Mouse (Mus musculus) mammary gland, adult 2 months (tissue): Measurements from ENCODE around the gene Bst2. TPM values are rescaled to one million over a fixed set of nuclear protein-coding genes. Genes with fewer than 3 reads are reported as not detected.

Source experiments
- polyA plus RNA-seq: library from polyadenylated mRNA; depleted of rRNA; stranded (reverse); fragments of >200 nt; gene quantifications from 2 replicates; pipeline ENCODE4 v1.2.3, GENCODE M21; 2012; ENCODE audit warnings: low replicate concordance; rRNA removed

Gene Bst2
- 243 and 517 TPM in 2 replicates for polyA plus RNA-seq

DNA sequence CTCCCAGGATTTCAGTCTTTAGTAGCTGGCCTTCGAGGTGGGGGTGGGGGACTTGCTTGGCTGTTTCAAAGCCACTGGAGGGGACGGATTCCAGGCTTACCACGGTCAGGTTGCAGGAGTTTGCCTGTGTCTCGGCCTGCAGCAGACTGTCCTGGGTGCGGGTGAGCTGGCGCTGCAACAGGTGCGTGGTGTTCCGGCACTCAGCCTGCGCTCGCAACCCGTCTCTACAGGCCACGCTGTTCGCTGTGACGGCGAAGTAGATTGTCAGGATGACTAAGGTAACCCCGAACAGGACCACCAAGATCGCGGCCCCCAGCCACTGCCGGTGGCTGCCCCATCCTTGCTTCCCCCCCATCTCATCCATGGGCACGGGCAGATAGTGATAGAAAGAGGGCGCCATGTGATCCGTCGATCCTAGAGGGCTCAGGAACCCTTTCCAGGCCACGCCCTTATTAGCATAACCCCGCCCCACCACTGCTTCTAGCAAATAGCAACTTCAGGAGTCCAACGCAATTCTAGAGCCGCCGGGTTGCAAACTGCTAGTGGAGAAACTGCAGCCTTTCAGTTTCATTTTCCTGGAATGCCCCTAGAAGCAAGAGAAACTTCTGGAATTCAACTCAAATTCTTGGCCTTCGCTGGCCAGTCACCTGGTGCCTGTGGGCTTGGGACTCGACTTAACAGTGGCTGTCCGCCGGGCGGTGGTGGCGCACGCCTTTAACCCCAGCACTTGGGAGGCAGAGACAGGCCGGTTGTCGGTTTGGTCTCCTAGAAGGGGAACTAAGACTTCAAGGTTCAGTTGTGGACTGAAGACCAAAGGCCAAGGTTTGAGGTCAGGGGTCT is at the start of gene Bst2:
Gene Bst2, minus strand, starts transcription at position 429 of the 840 bp plus-strand sequence.

DNA sequence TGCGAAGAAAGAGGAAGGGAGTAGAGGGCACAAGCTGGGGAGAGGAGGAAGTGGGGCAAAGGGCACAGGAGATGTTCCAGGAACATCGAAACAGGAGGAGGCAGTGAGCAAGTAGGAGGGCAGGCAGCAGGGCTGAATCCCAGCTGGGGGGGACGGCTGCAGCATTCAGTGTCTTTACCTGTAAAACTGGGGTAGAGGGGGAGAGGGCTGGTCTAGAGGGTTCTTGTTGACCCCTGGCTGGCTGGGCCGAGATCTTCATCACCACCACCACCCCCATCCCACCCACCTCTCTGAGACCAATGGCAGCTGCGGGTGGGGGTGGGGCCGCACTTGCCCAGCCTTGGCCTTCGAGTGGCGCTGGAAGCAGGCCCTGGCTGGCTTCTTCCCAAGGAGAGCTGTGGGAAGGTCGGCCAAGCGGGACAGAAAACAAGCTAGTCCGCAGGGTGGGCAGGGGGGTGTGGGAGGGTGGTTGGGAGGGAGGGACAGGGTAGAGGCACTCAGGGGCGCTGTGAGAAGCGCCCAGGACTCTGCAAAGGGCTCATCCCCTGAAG is 31.2 kb upstream of the Bst2 start, which contains the start of gene Slc27a1:
Gene Slc27a1, plus strand, starts transcription at position 496 of the 551 bp plus-strand sequence.

DNA sequence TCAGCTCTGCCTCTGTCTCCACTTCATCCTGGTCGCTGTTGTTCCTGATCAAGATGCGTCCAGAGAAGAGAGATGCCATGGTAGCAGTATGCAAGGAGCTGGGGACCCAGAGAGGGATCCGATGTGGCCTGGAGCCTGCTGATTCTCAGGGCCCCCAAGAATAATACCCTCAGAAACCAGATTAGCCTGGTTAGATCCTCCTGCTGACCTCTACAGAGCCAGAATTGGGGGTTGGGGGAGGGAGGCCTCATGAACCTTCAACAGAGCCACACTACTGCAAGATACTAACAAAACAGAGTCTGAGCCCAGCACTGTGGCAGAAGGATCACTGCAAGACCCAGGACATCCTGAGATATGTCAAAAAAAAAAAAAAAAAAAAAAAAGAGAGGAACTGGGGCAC is 29.2 kb upstream of the Bst2 start, which contains the start of gene Nxnl1:
Gene Nxnl1, minus strand, starts transcription at position 101 of the 400 bp plus-strand sequence.

DNA sequence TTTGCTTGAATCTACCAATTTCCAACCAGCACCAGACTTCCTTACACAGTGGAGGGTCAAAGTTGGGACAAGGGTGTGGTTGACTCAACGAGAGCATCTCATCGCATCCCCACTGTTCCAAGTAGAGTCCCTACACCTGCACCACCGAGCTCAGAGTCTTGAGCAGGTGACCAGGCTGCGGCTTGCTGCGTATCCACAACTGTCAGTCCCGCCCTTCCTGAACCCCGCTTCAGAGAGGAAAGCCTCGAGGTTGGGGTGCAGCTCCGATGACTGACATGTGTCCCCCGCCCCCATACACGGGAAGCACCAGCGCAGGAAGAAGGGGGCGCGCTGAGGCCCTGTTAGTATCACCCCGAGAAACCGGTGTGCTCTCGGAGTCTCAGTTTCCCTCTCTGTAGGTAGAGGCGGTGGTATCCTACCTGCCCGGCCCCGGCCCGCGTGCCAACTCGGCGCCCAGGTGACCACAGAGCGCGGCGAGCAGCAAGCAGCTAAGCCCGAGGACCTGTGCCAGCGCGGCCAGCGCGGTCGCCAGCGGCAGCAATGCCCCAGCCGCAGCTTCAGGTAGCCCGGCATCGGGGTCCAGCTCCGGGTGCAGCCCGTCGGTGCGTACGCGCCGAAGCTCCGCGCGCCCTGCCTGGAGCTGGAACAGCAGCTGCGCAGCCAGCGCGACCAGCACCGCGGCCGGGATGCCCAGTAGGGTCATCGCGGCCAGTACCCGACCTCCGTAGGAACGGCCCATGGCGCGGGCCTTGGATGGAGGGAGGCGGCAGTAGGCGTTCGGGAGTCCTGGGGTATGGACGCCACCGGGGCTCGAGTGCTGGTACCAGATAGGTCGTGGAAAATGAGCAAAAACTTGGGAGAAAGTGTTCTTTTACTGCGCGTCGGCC is 21.1 kb upstream of the Bst2 start, which contains the start of gene Tmem221:
Gene Tmem221, minus strand, starts transcription at position 801 of the 887 bp plus-strand sequence.

DNA sequence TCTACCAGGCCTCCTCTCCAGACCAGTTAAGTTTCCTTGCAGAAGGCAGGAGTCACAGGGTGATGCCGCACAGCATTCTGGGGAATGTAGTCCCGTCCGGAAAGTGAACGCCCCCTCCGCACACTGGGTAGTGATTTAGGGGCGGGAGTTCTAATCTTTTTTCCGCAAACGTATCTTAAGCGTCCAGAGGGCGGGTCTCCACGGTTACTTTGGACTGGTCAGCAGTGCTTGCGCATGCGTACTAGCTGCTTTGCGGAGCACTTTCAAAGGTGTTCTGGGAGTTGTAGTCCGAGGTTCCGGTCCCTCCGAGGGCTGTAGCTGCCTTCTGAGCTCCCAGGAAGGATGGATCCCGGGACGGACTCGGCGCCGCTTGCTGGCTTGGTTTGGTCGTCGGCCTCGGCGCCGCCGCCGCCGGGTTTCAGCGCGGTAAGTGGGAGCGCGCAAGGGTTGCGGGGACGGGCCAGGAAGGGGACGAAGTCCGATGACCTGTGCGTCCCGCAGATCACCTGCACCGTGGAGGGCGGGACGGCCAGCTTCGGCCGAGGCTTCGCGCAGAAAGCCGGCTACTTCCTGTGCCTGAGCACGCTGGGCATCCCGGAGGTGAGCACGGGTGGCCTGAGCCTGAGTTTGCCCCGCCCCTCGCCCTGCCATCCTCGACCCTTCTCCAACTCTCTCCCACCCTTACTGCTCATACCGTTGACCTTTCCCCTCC is 5.5 kb upstream of the Bst2 start, which contains the start of gene Mvb12a:
Gene Mvb12a, plus strand, starts transcription at position 291 of the 712 bp plus-strand sequence.

DNA sequence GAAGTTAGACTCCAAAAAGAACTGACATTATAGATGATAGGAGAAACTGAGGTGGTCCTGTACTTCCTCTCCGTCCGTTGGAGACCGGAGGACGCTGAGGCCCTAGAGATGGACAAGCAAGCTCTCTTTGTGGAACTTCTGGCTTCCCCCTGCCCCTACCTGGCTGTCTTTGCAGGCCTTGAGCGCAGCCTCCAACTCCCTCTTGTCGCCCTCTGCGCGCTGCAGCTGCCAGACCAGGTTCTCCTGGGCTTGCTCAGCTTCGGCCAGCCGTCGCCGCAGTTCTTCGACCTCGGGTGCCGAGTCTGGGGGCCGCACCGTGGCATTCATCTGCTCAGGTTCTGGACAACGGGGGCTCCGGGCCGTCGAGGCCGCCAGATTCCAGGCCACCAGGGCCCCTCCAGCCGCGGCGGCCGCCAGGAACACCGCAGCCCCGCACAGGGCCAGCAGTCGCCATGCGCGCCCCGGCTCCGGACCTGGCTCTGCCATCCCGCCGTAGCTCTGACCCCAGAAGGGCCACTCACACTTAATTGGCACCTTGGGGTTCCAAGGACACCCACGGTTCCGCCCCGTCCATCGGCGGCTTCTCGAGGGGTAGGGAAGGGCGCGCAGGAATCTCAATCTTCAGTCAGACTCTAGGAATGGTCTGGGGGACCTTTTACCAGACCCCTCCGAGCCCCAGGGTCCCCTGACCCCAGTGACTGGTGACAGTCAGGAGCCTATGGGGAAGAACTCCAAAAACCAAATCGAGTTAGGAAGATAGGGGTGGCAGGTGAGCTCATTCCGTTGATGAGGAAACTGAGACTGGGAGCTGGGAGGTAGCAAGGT is 11.8 kb downstream of the Bst2 start, which contains the start of gene Ccdc194:
Gene Ccdc194, minus strand, starts transcription at position 486 of the 825 bp plus-strand sequence.

DNA sequence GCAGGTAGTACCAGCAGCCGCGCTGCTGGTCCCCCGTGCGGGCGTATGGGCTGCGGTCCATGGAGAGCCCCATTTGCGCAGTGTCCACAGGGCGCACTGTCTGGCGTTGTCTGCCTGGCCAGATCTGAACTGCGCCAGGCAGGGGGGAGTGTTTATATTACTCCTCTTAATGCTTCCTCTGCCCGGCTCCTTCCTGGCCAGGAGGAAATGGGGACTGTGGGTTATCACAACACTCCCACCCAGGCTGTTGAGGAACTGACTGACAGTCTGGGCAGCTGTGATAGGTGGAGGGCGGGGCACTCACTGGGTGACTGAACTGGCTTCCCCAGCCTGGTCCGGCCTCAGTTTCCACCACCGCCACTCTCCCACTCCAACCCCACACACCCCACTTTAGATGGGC is 25.6 kb downstream of the Bst2 start, which contains the start of gene Plvap:
Gene Plvap, minus strand, starts transcription at position 109 of the 400 bp plus-strand sequence.

DNA sequence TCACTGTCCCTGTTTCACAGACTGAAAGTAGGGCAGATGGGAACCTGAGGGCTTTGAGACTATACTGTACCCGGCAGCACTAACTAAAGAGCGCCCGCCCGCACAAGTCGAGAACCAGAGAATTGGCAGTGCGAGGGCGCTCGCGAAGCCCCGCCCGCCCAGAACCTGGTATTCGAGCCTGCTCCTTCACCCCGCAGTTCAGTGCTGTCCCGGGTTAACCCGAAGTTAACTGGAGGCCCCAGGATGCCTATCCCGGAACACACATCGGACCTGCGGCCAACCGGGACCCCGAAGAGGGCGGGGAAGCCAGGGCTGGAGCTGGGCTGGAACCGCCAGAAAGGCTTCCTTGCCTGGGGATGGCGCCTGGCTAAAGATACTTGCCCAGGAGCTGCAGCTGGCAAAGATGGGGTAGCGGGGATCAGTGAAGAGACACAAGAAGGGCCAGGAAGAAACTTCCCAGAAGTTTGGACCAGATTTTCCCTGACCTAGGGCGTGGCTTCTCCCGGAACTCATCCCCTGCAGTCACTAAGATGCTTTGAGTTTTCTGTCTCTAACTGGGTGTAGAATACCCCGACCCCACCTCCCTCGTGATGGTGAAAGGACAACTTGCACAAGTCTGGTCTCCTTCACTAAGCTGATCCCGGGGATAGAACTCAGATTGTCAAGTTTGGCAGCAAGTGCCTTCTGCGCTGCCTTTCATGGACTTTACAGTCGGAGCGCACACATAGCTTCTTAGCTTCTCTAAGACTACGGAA is 49.4 kb downstream of the Bst2 start, which contains the start of gene Gtpbp3:
Gene Gtpbp3, plus strand, starts transcription at position 413 of the 755 bp plus-strand sequence.

DNA sequence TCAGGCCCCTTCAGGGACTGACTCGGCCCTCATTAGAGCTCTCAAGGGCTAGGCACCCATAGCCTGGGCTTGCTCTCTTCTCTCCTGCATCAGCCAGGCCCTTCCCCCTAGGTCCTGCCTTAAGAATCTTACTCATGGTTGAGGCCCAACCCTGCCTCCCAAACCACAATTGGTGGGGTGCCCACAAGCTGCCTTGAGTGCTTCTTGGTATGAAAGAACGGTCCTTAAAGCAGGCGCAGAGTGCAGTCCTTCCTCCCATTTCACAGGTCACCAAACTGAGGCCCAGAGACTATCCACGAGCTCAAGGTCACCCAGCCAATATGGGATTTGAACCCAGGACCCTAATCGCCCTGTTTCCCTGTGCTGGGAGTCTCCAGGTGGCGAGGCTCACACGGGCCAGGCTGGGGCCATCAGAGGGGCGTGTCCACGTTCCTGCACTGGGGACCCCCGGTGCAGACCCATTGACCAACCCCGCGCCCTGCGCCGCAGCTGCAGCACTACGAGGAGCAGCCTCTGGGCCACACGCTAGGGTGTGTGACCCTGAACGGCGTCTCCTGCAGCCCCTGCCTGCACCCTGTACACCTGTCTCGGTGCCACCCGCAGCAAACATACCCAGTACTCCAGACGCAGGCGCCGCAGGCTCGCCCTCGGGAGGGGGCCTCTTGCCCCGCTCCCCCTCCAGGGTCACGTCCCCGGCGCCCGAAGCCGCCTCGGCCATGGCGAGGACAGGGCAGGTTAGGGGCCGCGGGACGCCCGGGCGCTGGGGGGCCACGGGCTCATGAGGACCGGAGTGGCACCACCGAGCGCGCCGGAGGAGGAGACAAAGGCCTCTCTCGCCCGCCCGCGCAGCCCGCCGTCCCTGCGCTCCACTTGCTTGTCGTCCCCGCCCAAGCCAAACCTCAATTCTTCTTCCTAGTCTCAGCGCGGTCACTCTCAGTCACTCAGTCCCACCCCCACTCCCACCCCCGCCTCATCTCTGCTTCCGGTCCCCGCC is 51.8 kb downstream of the Bst2 start, which contains the start of gene Ano8:
Gene Ano8, minus strand, starts transcription at position 822 of the 994 bp plus-strand sequence.

Other genes with a start within 250 kb of the Bst2 start
- 109 and 116 TPM in 2 replicates for gene Use1, start 170.6 kb downstream of the Bst2 start, polyA plus RNA-seq
- 13.0 and 27.0 TPM in 2 replicates for gene Ocel1, start 166.2 kb downstream of the Bst2 start, polyA plus RNA-seq
- 95.9 and 259 TPM in 2 replicates for gene Nr2f6, start 155.5 kb downstream of the Bst2 start, polyA plus RNA-seq
- gene Ushbp1, start 141.7 kb downstream of the Bst2 start, polyA plus RNA-seq, result 70.7 and 71.1 TPM in 2 replicates
- 123 and 158 TPM in 2 replicates for gene Babam1, start 140.6 kb downstream of the Bst2 start, polyA plus RNA-seq
- gene Ankle1, start 131.4 kb downstream of the Bst2 start, polyA plus RNA-seq, result 1.8 and 3.0 TPM in 2 replicates
- 39.7 and 88.0 TPM in 2 replicates for gene Abhd8, start 73.8 kb downstream of the Bst2 start, polyA plus RNA-seq
- gene Mrpl34, start 72.5 kb downstream of the Bst2 start, polyA plus RNA-seq, result 109 and 185 TPM in 2 replicates
- gene Dda1, start 68.3 kb downstream of the Bst2 start, polyA plus RNA-seq, result 103 and 108 TPM in 2 replicates
- 20.8 and 48.1 TPM in 2 replicates for gene Ano8, start 51.5 kb downstream of the Bst2 start, polyA plus RNA-seq
- 27.0 and 51.9 TPM in 2 replicates for gene Gtpbp3, start 49.4 kb downstream of the Bst2 start, polyA plus RNA-seq
- 191 and 472 TPM in 2 replicates for gene Plvap, start 25.7 kb downstream of the Bst2 start, polyA plus RNA-seq
- 0.23 TPM in 1 of 2 replicates, not detected in the other for gene Ccdc194, start 11.7 kb downstream of the Bst2 start, polyA plus RNA-seq
- gene Mvb12a, start 5.5 kb upstream of the Bst2 start, polyA plus RNA-seq, result 101 and 186 TPM in 2 replicates
- 3.2 and 6.8 TPM in 2 replicates for gene Tmem221, start 21.4 kb upstream of the Bst2 start, polyA plus RNA-seq
- gene Nxnl1, start 29.1 kb upstream of the Bst2 start, polyA plus RNA-seq, result 0.63 and 0.92 TPM in 2 replicates
- gene Slc27a1, start 31.4 kb upstream of the Bst2 start, polyA plus RNA-seq, result 854 and 1,064 TPM in 2 replicates
- 137 and 341 TPM in 2 replicates for gene Pgls, start 54.7 kb upstream of the Bst2 start, polyA plus RNA-seq
- 7.2 and 22.1 TPM in 2 replicates for gene Fam129c, start 60.2 kb upstream of the Bst2 start, polyA plus RNA-seq
- 159 and 238 TPM in 2 replicates for gene Colgalt1, start 73.5 kb upstream of the Bst2 start, polyA plus RNA-seq
- gene Unc13a, start 134.3 kb upstream of the Bst2 start, polyA plus RNA-seq, result 1.2 and 1.5 TPM in 2 replicates
- gene Jak3, start 138.8 kb upstream of the Bst2 start, polyA plus RNA-seq, result 54.2 and 110 TPM in 2 replicates
- 45.3 and 91.7 TPM in 2 replicates for gene Insl3, start 151.8 kb upstream of the Bst2 start, polyA plus RNA-seq
- gene B3gnt3, start 164.3 kb upstream of the Bst2 start, polyA plus RNA-seq, result 18.6 and 33.3 TPM in 2 replicates
- 57.5 and 167 TPM in 2 replicates for gene Fcho1, start 188.3 kb upstream of the Bst2 start, polyA plus RNA-seq